Comparison of ENCODE assay signal across 10 mouse cellular contexts in the genomic region with DNA sequence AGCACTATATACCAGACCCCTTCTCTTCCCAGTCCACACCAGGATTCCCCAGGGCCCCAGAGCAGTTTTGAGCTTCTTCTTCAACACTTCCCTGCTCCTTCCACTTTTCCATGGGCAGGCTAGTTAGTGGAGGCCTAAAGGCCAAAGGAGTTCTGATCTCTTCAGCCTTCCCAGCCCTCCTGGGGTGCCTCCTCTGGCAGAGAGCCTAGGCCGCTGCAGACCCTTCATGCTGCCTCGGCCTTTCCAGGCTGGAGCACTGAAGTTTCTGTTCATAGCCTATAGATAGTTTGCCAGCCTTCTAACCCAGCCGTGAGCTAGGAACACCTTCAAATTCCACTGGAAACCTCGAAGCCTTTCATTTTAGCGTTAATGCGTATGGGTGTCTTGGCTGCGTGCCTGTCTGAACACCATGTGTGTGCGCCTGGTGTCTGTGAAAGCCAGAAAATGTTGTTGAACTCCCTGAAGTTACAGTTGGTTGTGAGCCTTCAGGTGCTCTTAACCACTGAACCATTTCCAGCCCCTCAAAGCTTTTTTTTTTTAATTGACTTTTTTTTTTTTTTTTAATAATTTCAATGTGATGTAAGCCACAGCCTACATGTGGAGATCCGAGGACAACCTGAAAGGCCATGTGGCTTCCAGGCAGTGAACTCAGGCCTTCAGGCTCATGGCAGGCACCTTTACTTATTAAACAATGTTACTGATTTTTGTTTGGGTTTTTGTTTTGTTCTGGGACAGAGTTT. TPM values are rescaled to one million over a fixed set of nuclear protein-coding genes. Genes with fewer than 3 reads are reported as not detected.
DNase-seq lines count a peak whose midpoint lies in the region; ATAC-seq and TF ChIP-seq lines count a peak whose summit lies in the region.
"Had no signal": no experiment of that assay in that cellular context is flagged by ENCODE, and none has a peak within 500 bp of the region (broad histone marks: within the 10 kb centered on the region; RNA-seq: fewer than 3 reads in every experiment).

No protein-coding gene starts in this region.

- DNase-seq in embryonic facial prominence, embryonic 14.5 days (ENCODE audit: low spot score) = peak; percentile 72
- peak; percentile 66 for DNase-seq in kidney, postnatal 0 days (ENCODE audit: low spot score)
- DNase-seq in right cerebral cortex, adult 18-20 months = no peak
- no peak for DNase-seq in midbrain, postnatal 0 days (ENCODE audit: low spot score)
- no peak for DNase-seq in spleen, postnatal 14 days (ENCODE audit: low spot score in 2 of 2)
- DNase-seq: thymus, postnatal 36 days had no signal

- no peak overlapping the region for H3K4me2 ChIP-seq in hindbrain, embryonic 12.5 days (replicated peaks)
- H3K4me2 ChIP-seq in hindbrain, embryonic 13.5 days = no peak overlapping the region
- 0 out of 2 replicates have a peak overlapping the region, but pooled peaks have one; percentile 4 for H3K4me2 ChIP-seq in embryonic facial prominence, embryonic 14.5 days (ENCODE audit: low read depth, low read length)
- no peak overlapping the region for H3K4me2 ChIP-seq in kidney, postnatal 0 days (ENCODE audit: low read length)
- H3K4me2 ChIP-seq in neural tube, embryonic 15.5 days = no peak overlapping the region
- no peak overlapping the region for H3K4me2 ChIP-seq in midbrain, postnatal 0 days (ENCODE audit: low read depth, low read length, poor library complexity, severe bottlenecking)

- no peak for TF ChIP-seq CTCF in kidney, postnatal 0 days (IDR thresholded peaks at IDR 0.05; ENCODE audit: low read depth)
- TF ChIP-seq CTCF in midbrain, postnatal 0 days (IDR thresholded peaks at IDR 0.05) = no peak

- H3K4me1 ChIP-seq in hindbrain, embryonic 12.5 days = peaks cover 20% of the 10 kb centered on the region
- no peaks in the 10 kb centered on the region; the same call in 1 of the 2 replicates for H3K4me1 ChIP-seq in hindbrain, embryonic 13.5 days (replicated peaks)
- H3K4me1 ChIP-seq in embryonic facial prominence, embryonic 14.5 days (ENCODE audit: control insufficient read depth, insufficient read depth, low read length) = peaks cover 48% of the 10 kb centered on the region
- peaks cover 30% of the 10 kb centered on the region for H3K4me1 ChIP-seq in kidney, postnatal 0 days (replicated peaks; ENCODE audit: insufficient read depth, low read length)
- H3K4me1 ChIP-seq in neural tube, embryonic 15.5 days = peaks cover 10% of the 10 kb centered on the region
- no peaks in the 10 kb centered on the region for H3K4me1 ChIP-seq in midbrain, postnatal 0 days (ENCODE audit: insufficient read depth, low read length)

- peak overlapping the region; percentile 48; the same call in 1 of the 2 replicates for H3K27ac ChIP-seq in hindbrain, embryonic 12.5 days
- H3K27ac ChIP-seq in hindbrain, embryonic 13.5 days = no peak overlapping the region
- H3K27ac ChIP-seq in embryonic facial prominence, embryonic 14.5 days (replicated peaks; ENCODE audit: low read depth, low read length) = peak overlapping the region; percentile 95
- H3K27ac ChIP-seq in kidney, postnatal 0 days = peak overlapping the region; percentile 89
- H3K27ac ChIP-seq in neural tube, embryonic 15.5 days (replicated peaks) = peak overlapping the region; percentile 51; the same call in 1 of the 2 replicates
- H3K27ac ChIP-seq in midbrain, postnatal 0 days (ENCODE audit: low read depth, low read length) = no peak overlapping the region

- no peaks in the 10 kb centered on the region for H3K9me3 ChIP-seq in hindbrain, embryonic 12.5 days (replicated peaks)
- no peaks in the 10 kb centered on the region for H3K9me3 ChIP-seq in hindbrain, embryonic 13.5 days
- no peaks in the 10 kb centered on the region for H3K9me3 ChIP-seq in embryonic facial prominence, embryonic 14.5 days (ENCODE audit: control insufficient read depth, low read length)
- no peaks in the 10 kb centered on the region for H3K9me3 ChIP-seq in kidney, postnatal 0 days (replicated peaks; ENCODE audit: low read length)
- H3K9me3 ChIP-seq in neural tube, embryonic 15.5 days (replicated peaks) = no peaks in the 10 kb centered on the region
- no peaks in the 10 kb centered on the region for H3K9me3 ChIP-seq in midbrain, postnatal 0 days (ENCODE audit: low read length)

- no peak overlapping the region for H3K9ac ChIP-seq in hindbrain, embryonic 12.5 days
- H3K9ac ChIP-seq in hindbrain, embryonic 13.5 days = no peak overlapping the region
- 0 out of 2 replicates have a peak overlapping the region, but pooled peaks have one; percentile 8 for H3K9ac ChIP-seq in embryonic facial prominence, embryonic 14.5 days (ENCODE audit: low read depth, low read length)
- no peak overlapping the region for H3K9ac ChIP-seq in kidney, postnatal 0 days (ENCODE audit: low read depth, low read length)
- no peak overlapping the region for H3K9ac ChIP-seq in neural tube, embryonic 15.5 days (replicated peaks)
- H3K9ac ChIP-seq in midbrain, postnatal 0 days (replicated peaks; ENCODE audit: low read length, poor library complexity, severe bottlenecking) = no peak overlapping the region

- no peaks in the 10 kb centered on the region for H3K36me3 ChIP-seq in hindbrain, embryonic 12.5 days
- H3K36me3 ChIP-seq in hindbrain, embryonic 13.5 days = no peaks in the 10 kb centered on the region
- no peaks in the 10 kb centered on the region for H3K36me3 ChIP-seq in embryonic facial prominence, embryonic 14.5 days (ENCODE audit: control insufficient read depth, insufficient read depth, low read length)
- H3K36me3 ChIP-seq in kidney, postnatal 0 days (ENCODE audit: insufficient read depth, low read length) = no peaks in the 10 kb centered on the region
- H3K36me3 ChIP-seq in neural tube, embryonic 15.5 days = no peaks in the 10 kb centered on the region
- H3K36me3 ChIP-seq in midbrain, postnatal 0 days (ENCODE audit: insufficient read depth, low read length) = no peaks in the 10 kb centered on the region

- H3K4me3 ChIP-seq in hindbrain, embryonic 12.5 days = no peak overlapping the region
- H3K4me3 ChIP-seq in hindbrain, embryonic 13.5 days = no peak overlapping the region
- H3K4me3 ChIP-seq in embryonic facial prominence, embryonic 14.5 days (ENCODE audit: low read depth, low read length) = no peak overlapping the region
- no peak overlapping the region for H3K4me3 ChIP-seq in kidney, postnatal 0 days (replicated peaks; ENCODE audit: low read depth, low read length)
- no peak overlapping the region for H3K4me3 ChIP-seq in neural tube, embryonic 15.5 days (replicated peaks)
- H3K4me3 ChIP-seq in midbrain, postnatal 0 days (ENCODE audit: low read depth, low read length) = no peak overlapping the region

- no peak for ATAC-seq in hindbrain, embryonic 12.5 days (ENCODE audit: low FRiP score)
- no peak for ATAC-seq in hindbrain, embryonic 13.5 days (ENCODE audit: low FRiP score)
- ATAC-seq in embryonic facial prominence, embryonic 14.5 days (ENCODE audit: low read depth) = peak; percentile 17; the same call in 1 of the 2 replicates
- ATAC-seq in kidney, postnatal 0 days (replicated peaks; ENCODE audit: low FRiP score, low read depth) = no peak
- ATAC-seq in neural tube, embryonic 15.5 days (ENCODE audit: low FRiP score) = no peak
- ATAC-seq in midbrain, postnatal 0 days (ENCODE audit: low FRiP score) = no peak

- H3K27me3 ChIP-seq in hindbrain, embryonic 12.5 days = no peaks in the 10 kb centered on the region
- H3K27me3 ChIP-seq in hindbrain, embryonic 13.5 days = peaks cover 36% of the 10 kb centered on the region
- H3K27me3 ChIP-seq in embryonic facial prominence, embryonic 14.5 days (replicated peaks; ENCODE audit: control insufficient read depth, insufficient read depth, low read length) = no peaks in the 10 kb centered on the region
- H3K27me3 ChIP-seq in kidney, postnatal 0 days (ENCODE audit: insufficient read depth, low read length) = no peaks in the 10 kb centered on the region
- peaks cover 8% of the 10 kb centered on the region; the same call in 1 of the 2 replicates for H3K27me3 ChIP-seq in neural tube, embryonic 15.5 days (replicated peaks)
- H3K27me3 ChIP-seq in midbrain, postnatal 0 days (ENCODE audit: insufficient read depth, low read length) = no peaks in the 10 kb centered on the region

- WGBS in hindbrain, embryonic 12.5 days = 66% methylated on average over 9 of the region's 9 CpGs
- WGBS in hindbrain, embryonic 13.5 days = 79% methylated on average over 9 of the region's 9 CpGs
- 29% methylated on average over 9 of the region's 9 CpGs for WGBS in embryonic facial prominence, embryonic 14.5 days
- WGBS in kidney, postnatal 0 days = 48% methylated on average over 9 of the region's 9 CpGs
- WGBS in neural tube, embryonic 15.5 days = 65% methylated on average over 9 of the region's 9 CpGs
- 79% methylated on average over 9 of the region's 9 CpGs for WGBS in midbrain, postnatal 0 days

RNA-seq across cellular contexts. Expression of a gene that starts 23.3 kb away (rescaled TPM):
- 44.6 and 46.7 TPM in 2 replicates for polyA plus RNA-seq in hindbrain, embryonic 12.5 days (2016; fragmentation: Nextera tagmentation; extraction: Ambion mirVana)
- polyA plus RNA-seq in hindbrain, embryonic 13.5 days (2015; fragmentation: Nextera tagmentation; extraction: Ambion mirVana) = 11.3 and 12.6 TPM in 2 replicates
- polyA plus RNA-seq in embryonic facial prominence, embryonic 14.5 days (2014; fragmentation: Nextera tagmentation; extraction: Ambion mirVana) = 118 and 123 TPM in 2 replicates
- 57.2 and 62.9 TPM in 2 replicates for polyA plus RNA-seq in kidney, postnatal 0 days (2015; fragmentation: Nextera tagmentation; extraction: Ambion mirVana)
- polyA plus RNA-seq in neural tube, embryonic 15.5 days (2015; fragmentation: Nextera tagmentation; extraction: Ambion mirVana) = 9.4 and 16.3 TPM in 2 replicates
- 4.7 and 4.9 TPM in 2 replicates for total RNA-seq in midbrain, postnatal 0 days (2014; rRNA removed)
- 4.5 and 4.7 TPM in 2 replicates for polyA plus RNA-seq in midbrain, postnatal 0 days (2015; fragmentation: Nextera tagmentation; extraction: Ambion mirVana)

RNA-seq across cellular contexts. Expression of a gene that starts 47.7 kb away (rescaled TPM):
- 2.1 and 2.2 TPM in 2 replicates for polyA plus RNA-seq in hindbrain, embryonic 12.5 days (2016; fragmentation: Nextera tagmentation; extraction: Ambion mirVana)
- not detected in 2 replicates for polyA plus RNA-seq in hindbrain, embryonic 13.5 days (2015; fragmentation: Nextera tagmentation; extraction: Ambion mirVana)
- polyA plus RNA-seq in embryonic facial prominence, embryonic 14.5 days (2014; fragmentation: Nextera tagmentation; extraction: Ambion mirVana) = 37.1 and 43.5 TPM in 2 replicates
- polyA plus RNA-seq in kidney, postnatal 0 days (2015; fragmentation: Nextera tagmentation; extraction: Ambion mirVana) = 2.5 and 2.6 TPM in 2 replicates
- 0.18 and 14.8 TPM in 2 replicates for polyA plus RNA-seq in neural tube, embryonic 15.5 days (2015; fragmentation: Nextera tagmentation; extraction: Ambion mirVana)
- total RNA-seq in midbrain, postnatal 0 days (2014; rRNA removed) = 0.24 and 2.4 TPM in 2 replicates
- 0.12 and 0.16 TPM in 2 replicates for polyA plus RNA-seq in midbrain, postnatal 0 days (2015; fragmentation: Nextera tagmentation; extraction: Ambion mirVana)

RNA-seq across cellular contexts. Expression of a gene that starts 52.8 kb away (rescaled TPM):
- polyA plus RNA-seq in hindbrain, embryonic 12.5 days (2016; fragmentation: Nextera tagmentation; extraction: Ambion mirVana) = not detected in 2 replicates
- polyA plus RNA-seq in hindbrain, embryonic 13.5 days (2015; fragmentation: Nextera tagmentation; extraction: Ambion mirVana) = 0.12 TPM in 1 of 2 replicates, not detected in the other
- polyA plus RNA-seq in embryonic facial prominence, embryonic 14.5 days (2014; fragmentation: Nextera tagmentation; extraction: Ambion mirVana) = 3.8 and 4.5 TPM in 2 replicates
- 0.41 and 0.47 TPM in 2 replicates for polyA plus RNA-seq in kidney, postnatal 0 days (2015; fragmentation: Nextera tagmentation; extraction: Ambion mirVana)
- polyA plus RNA-seq in neural tube, embryonic 15.5 days (2015; fragmentation: Nextera tagmentation; extraction: Ambion mirVana) = 0.47 TPM in 1 of 2 replicates, not detected in the other
- total RNA-seq in midbrain, postnatal 0 days (2014; rRNA removed) = 0.16 TPM in 1 of 2 replicates, not detected in the other
- not detected in 2 replicates for polyA plus RNA-seq in midbrain, postnatal 0 days (2015; fragmentation: Nextera tagmentation; extraction: Ambion mirVana)
- total RNA-seq: left cerebral cortex, postnatal 10 days had no signal

Comparison
In these comparisons a context has a peak if more than half of its experiments do, and no peak if none do; other contexts are left out.
1. H3K27ac ChIP-seq: peak in hindbrain, embryonic 12.5 days (single experiment), embryonic facial prominence, embryonic 14.5 days (single experiment), kidney, postnatal 0 days (single experiment) and neural tube, embryonic 15.5 days (single experiment); none in hindbrain, embryonic 13.5 days (single experiment) and midbrain, postnatal 0 days (single experiment).
2. DNase-seq: peak in embryonic facial prominence, embryonic 14.5 days (single experiment) and kidney, postnatal 0 days (single experiment); none in right cerebral cortex, adult 18-20 months (single experiment), midbrain, postnatal 0 days (single experiment) and spleen, postnatal 14 days (0 of 2).